Mouse (Mus musculus) thymus, postnatal 14 days (tissue): Measurements from ENCODE around the gene Gm3286.
"Not testable (repeated sequence)": the region's sequence is repeated elsewhere in the genome, so short reads cannot be mapped to it uniquely, and the experiment has no call there.

ENCODE experiments used
- DNase-seq: peaks from one replicate; pipeline ENCODE4 v3.0.0; 2021

Gene Gm3286

DNA sequence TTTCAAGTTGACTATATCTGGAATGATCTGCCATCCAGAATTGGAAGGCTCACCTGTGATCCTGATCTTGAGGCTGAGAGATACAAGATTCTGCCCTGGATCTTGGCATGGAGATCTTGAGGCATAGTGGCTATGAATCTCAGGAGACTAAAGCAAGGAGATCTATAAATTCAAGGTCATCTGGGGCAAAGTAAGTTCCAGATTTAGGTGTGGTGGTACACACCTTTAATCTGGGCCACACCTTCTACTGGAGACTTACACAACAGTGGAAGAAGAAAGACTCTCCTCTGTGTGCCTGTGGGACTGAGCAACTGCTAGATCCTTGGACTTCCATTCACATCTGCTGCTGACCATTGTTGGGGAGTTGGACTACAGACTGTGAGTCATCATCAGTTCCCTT is at the start of gene Gm3286:
Gm3286 (plus strand) TSS at position 301 of the 400 bp plus-strand sequence.
- DNase-seq, result not testable (repeated sequence)
